Mouse (Mus musculus): ENCODE data around the gene Lpar6. TPM values are rescaled to one million over a fixed set of nuclear protein-coding genes. Genes with fewer than 3 reads are reported as not detected.

Gene Lpar6
- total RNA-seq, 2 experiments from 2014 or later = 0.59 to 0.82 TPM

DNA sequence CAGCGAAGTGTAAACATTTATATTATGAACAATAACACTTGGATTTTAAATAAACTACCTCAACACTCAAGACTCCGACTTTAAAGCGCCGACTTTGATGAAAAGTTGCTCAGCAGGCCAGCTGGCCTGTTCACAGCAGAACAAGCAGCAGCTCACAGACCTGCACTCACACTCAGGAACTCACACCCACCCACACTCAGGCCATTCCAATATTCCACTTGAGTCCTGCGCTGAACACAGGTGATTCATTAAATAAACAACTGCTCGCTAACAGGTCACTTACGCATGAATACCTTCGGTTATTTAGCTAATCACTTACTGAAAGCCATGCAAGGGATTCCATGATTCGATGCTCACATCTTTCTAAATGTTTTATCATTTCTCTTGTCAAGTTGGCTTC, 24.5 kb downstream of the Lpar6 start:
- intact Hi-C loops (cut with DNase I) = no loop called here

GRCm38 (mm10) chr14:73266166-73266565, 28.5 kb downstream of the Lpar6 start:
- H3K4me3 ChIP-seq = no peak overlapping the region
- no peak for DNase-seq

More for the DNA sequence above, 24.5 kb downstream of the Lpar6 start:
- no peak for DNase-seq
- no peak overlapping the region for H3K4me3 ChIP-seq
- TF ChIP-seq CTCF (IDR thresholded peaks at IDR 0.05) = no peak
- no peak overlapping the region for H3K27ac ChIP-seq

DNA sequence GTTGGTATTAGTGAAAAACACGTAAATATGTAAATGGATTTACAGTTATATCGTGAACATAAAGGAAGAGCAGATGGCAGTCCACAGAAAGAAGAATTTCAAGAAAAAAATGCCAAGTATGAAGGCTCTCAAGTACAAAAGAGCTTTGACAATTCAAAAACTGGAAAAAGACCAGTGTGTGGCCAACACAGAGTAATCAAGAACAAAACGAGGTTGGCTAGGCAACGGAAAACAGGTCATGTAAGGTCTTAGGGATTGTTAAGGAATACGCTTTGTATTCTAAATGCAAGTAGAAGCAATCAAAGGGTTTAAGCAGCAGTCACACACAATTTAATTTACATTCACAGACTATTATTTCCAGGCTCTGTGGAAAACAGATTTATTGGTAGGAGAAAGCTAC, 34.1 kb downstream of the Lpar6 start:
- no peak for DNase-seq
- H3K4me3 ChIP-seq = no peak overlapping the region
- TF ChIP-seq CTCF (IDR thresholded peaks at IDR 0.05) = no peak
- intact Hi-C loops (cut with DNase I) = no loop called here
- no peak overlapping the region for H3K27ac ChIP-seq

More at GRCm38 (mm10) chr14:73266166-73266565, 28.5 kb downstream of the Lpar6 start:
- intact Hi-C loops (cut with DNase I) = no loop called here
- H3K27ac ChIP-seq = no peak overlapping the region
- peak; percentile 47 for TF ChIP-seq CTCF (IDR thresholded peaks at IDR 0.05)

DNA sequence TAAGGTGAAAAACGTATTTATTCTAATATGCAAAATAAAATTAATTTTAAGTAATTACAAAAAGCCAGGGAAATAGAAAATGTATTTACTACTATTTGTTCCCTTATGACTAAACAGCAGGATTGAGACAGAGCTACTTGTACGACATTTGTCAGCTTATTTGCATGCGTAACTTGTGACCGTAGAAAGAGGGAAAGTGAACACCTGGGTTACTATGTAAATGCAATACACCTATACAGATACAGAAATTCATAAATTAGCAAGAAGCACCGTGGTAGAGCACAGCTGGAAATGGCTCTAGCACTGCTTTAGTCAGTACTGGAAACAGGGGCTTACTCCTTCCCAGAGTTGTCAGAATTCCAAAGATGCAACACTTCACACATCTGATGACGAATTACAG, 41.4 kb downstream of the Lpar6 start:
- intact Hi-C loops (cut with DNase I) = no loop called here
- TF ChIP-seq CTCF (IDR thresholded peaks at IDR 0.05) = no peak
- DNase-seq = no peak

DNA sequence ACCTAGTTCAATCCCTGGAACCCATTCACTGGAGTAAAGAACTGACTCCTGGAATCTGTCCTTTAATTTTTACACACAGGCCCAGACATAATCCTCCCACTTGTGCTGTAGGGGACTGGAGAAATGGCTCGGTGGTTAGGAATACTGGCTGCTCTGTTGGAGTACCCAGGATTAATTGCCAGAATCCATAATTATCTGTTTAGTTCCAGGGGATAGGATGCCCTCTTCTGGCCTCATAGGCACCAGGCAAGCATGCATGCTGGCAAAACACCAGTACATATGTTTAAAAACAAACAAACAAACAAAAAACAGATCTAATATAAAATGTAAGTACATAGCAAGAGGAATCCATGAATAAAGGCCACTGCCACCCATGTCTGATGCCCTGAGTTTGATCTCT, 43.3 kb downstream of the Lpar6 start:
- TF ChIP-seq CTCF (IDR thresholded peaks at IDR 0.05) = peak; percentile 57
- no peak overlapping the region for H3K27ac ChIP-seq
- H3K4me3 ChIP-seq = no peak overlapping the region
- intact Hi-C loops (cut with DNase I) = no loop called here
- DNase-seq = no peak

More for the DNA sequence above, 41.4 kb downstream of the Lpar6 start:
- Histone ChIP-seq H3K27ac (no peak overlapping the region), H3K4me3 (no peak overlapping the region)

DNA sequence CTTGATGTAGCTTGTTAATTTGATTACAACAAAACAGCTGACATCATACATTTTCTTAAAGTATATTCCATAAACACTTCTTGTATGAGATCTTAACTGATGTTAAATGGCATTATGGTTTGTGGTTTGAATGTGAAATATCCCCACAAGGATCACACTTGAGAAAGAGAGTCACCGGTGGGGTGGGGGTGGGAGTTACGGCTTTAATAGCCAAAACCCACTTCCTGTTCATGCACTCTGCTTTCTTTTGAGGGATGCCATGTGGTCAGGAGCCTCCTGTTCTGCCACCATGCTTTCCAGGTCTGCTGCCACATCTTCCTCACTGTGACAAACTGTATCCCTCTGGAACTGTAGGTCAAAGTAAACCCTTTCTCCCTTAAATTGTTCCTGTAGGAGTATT, 52.2 kb downstream of the Lpar6 start:
- H3K4me3 ChIP-seq = no peak overlapping the region
- H3K27ac ChIP-seq = no peak overlapping the region
- no peak for DNase-seq
- TF ChIP-seq CTCF (IDR thresholded peaks at IDR 0.05) = no peak
- intact Hi-C loops (cut with DNase I) = loop anchor here (5.0 kb wide), 1 partner anchor 53 kb away; the partner anchor contains the start of gene Lpar6

DNA sequence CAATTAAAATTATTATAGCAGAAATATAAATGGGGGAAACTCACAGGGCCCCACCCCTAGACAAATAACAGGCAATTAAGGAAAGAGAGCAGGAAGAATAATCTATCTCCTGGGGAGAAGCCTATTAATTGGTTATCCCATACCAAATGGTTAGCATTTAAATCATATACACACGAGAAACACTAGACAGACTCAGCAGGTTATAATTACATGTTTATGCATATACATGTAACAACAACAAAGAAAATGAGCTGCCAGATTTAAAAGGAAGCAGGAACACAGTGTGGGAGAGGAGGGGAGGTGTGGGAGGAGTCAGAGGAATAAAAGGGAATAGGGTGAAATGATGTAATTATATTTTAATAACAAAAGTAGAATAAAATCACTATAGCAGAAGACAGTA, 54.7 kb downstream of the Lpar6 start:
- no peak for DNase-seq
- H3K27ac ChIP-seq = no peak overlapping the region
- no peak for TF ChIP-seq CTCF (IDR thresholded peaks at IDR 0.05)
- intact Hi-C loops (cut with DNase I) = no loop called here
- H3K4me3 ChIP-seq = no peak overlapping the region

Small RNAs within 50 kb of the gene (microRNA-seq; reads per million reads assigned to microRNA genes)
- gene Mir687 = not detected

Other genes starting within 250 kb of the Lpar6 start
- not detected for gene Cysltr2, start 188.8 kb upstream of the Lpar6 start, total RNA-seq (2021)
- 10 to 100 TPM; 14.4 to 18.5 TPM for gene Rcbtb2, start 114.9 kb upstream of the Lpar6 start, total RNA-seq (2021)
- gene Rb1, start 87.9 kb downstream of the Lpar6 start, total RNA-seq (2021) = 10 to 100 TPM; 14.4 to 20.1 TPM
- 100 to 1,000 TPM; 255 to 336 TPM for gene Itm2b, start 147.4 kb downstream of the Lpar6 start, total RNA-seq (2021)